Mouse (Mus musculus): ENCODE measurements around the gene Acbd3.

Gene Acbd3

DNA sequence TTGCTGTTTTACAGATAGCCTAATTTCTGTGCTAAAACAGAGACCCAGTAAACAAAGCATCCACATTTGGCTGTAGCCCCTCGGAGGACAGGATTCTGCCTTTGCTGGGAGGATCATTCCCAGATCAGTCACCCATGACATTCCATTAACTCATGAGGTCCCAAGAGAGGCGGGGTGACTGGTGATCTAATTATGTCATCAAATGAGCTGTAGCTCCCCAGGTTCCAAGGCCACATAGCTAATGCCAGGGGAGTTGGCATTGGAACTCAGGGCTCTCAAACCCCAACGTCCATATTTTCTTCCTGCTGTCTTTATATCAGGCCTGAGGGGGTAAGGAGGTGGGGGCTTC lies 57.7 kb downstream of the Acbd3 start:
- no peak for DNase-seq (ENCODE audit: low read depth)

DNA sequence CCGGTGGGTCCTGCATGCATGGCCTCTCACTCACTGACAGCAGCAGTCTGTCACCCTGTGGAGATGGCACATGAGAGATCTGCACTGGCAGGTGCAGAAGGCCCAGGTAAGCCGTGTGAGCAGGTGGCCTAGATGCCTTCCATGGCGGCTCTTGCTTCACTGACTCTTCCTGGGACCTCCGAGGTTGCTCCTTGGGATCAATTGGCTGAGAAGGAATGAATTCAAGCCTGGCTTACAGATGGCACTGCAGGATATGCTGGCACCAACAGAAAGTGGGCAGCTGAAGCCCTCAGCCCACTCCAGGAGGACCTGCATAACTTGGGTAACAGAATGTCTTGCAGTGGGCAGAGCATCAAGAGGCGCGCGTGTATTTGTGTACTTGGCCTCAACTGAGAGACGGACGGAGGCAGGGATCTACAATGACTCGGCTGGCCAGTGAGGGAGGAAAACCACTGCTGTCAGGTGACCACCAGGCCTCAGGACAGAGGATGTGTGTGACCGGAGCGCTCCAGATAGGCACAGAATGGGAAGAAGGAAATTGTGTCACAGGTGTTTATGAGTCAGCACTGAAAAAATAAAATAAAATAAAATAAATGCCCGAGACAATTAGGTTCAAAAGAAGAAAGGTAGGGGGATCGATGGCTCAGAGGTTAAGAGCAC lies 66.1 kb downstream of the Acbd3 start:
- no peak for DNase-seq (ENCODE audit: low read depth)

DNA sequence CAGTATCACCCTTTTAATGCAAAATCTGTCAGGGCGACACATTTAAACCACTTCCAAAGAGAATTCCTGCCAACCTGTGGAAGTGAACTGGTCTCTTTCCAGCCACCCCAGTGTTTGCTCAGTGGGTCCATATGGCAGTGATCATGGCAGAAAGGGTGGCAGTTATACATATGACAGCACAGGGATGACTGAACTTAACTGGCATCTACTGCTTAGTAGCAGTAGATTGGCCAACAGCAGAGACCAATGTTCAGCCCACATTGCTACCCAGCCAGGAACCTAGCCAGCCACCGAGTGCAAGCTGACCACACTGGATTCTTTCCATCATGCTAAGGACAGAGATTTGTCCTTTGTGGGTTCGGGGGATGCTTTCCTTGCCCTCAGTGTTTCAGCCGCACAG lies 67.0 kb downstream of the Acbd3 start:
- DNase-seq (ENCODE audit: low read depth) = no peak

DNA sequence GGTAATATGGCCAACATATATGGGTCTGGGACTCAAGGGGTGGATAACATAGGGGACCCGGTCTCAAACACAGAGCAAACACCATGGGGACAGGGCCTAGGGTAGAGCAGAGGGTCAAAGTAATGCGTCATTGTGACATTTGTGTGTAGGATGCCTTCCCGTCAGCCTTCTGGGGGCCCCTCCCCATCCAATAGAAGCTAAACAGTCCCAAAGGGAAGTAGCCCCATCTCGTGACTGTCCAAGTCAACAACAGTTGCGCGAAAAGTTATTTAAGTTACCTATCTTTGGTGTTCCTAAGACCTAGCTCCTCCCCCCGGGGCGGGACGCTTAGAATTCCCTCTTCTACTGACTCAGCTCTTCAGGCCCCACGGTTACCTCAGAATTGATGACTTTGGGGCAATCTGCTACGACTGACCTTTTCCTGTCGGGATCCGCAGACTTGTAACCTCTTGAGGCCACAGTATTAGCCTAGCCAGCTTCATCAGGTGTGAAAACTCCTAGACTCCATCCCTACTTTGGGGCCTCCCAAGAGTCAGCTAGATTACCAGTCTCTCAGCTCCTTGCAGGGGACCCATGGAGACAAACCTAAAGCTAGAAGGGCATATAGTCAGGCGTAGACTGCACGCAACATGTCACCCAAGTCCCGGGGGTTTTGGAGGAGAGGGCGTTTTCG lies 67.7 kb downstream of the Acbd3 start:
- DNase-seq (ENCODE audit: low read depth) = peak; percentile 37

DNA sequence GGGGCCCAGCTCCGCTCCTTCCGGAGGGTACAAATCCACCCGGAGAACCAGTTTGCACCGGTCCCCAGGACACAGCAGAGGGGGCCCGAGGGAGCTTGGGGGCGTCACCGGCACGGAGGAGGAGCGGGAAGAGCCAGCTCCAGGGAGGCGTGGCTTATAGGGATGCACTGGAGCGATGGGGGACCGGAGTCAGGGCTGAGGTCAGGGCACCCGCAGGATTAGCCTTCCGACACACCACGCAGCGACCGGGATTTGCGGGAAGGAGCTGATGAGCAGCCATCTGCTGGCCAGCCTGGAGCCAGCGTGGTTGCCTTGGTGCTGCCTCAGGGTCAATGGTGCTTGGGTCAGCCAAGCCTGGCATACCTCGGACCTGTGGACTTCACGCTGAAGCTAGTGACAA lies 68.3 kb downstream of the Acbd3 start:
- no peak for DNase-seq (ENCODE audit: low read depth)

DNA sequence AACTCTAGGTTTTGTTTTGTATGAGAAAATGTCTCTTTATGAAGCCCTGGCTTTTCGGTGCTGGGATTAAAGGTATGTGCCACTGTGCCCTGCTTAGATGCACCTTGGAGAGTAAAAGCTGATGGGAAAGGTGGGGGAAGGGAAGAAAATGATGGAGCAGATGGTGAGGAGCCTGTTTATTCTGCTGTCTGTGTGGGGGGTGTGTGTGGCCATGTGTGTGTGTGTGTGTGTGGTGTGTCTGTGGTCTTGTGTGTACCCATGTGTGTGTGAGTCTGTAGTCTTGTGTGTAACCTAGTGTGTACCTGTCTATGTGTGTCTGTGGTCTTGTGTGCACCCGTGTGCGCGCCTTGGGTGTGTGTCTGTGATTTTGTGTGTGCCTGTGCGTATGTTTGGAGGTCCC lies 72.8 kb downstream of the Acbd3 start:
- no peak for DNase-seq (ENCODE audit: low read depth)

DNA sequence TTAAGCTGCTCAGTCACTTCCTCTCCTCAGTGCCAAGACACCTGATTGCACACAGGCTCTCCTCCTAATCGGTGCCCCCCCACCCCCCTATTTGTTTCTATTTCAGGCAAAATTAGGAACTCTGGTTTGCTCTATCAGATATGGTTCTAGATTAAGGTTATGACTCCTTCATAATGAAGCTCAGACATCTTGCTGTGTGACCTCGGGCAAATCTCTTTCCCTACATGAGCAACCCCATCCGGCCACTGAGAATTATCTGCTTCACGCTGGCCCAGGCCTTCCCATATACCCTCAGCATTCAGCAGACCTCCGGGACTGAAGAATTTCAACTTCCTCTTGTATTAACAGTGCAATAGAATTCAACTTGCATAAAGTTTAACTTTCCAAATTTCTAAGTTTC lies 73.4 kb downstream of the Acbd3 start:
- no peak for DNase-seq (ENCODE audit: low read depth)

DNA sequence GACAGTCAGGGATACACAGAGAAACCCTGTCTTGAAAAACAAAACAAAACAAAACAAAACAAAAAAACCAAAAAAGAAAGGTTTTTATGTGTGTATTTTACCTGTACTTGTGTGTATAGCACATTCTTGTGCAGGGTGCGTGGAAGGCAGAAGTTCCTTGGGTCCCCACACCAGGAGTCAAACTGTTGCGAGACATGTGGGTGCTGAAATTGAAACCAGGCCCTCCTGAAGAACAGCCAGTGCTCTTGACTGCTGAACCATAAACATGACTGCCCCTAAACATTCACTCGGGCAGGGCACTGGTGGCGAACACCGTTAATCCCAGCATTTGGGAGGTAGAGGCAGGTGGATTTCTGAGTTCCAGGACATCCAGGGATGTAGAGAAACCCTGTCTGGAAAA lies 74.2 kb downstream of the Acbd3 start:
- peak; percentile 12 for DNase-seq (ENCODE audit: low read depth)

DNA sequence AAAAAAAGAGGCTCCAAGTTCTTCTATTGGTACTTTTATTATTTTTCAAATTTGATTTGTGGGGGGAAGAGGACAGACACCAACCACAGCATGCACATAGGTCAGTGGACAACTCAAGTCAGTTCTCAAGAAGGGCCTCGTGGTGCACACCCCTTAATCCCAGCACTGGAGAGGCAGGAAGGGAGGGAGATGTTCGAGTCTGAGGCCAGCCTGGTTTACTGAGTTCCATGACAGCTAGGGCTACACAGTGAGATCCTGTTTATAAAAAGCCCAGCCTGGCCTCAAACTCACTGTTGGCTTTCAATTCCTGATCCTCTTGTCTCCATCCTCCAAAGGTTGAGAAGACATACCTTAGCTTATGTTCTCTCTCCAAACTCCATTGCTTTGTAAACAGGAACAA lies 75.0 kb downstream of the Acbd3 start:
- DNase-seq (ENCODE audit: low read depth) = peak; percentile 14

DNA sequence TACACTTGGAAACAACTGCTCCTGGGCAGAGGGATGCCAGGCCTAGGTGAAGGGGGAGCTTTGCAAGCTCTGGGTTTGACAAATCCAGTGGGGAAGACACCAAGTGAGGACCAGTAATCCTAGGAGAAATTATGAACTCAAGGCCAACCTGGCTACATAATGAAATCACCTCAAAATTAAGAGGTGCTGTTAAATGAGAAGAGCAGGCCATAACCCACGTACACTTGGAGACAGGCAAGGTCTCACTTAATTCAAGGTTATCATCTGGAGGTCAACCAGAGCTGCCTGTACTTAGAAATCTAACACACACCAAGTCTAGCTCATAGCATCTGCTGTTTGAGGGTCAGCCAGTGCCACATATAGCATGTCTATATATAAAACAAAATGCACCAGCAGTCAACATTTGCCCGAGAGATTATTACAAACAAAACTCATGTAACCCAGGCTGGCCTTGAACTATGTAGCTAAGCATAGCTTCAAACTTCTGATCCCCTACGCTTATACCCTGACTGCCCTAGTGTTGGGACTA lies 75.7 kb downstream of the Acbd3 start:
- DNase-seq (ENCODE audit: low read depth) = peak; percentile 27

Data from induced T-regulatory cell, adult 2 months (primary cell).